Mouse (Mus musculus) bone marrow macrophage, adult 2 months (primary cell): ENCODE results near the gene Arl2bp.

Experiments
- CTCF ChIP-seq: IDR thresholded peaks from 2 replicates; pipeline ENCODE4 v1.5.1; 2012; ENCODE audit warnings: low read depth, mild to moderate bottlenecking, low read length, moderate library complexity
- POLR2A ChIP-seq: IDR thresholded peaks from 2 replicates; pipeline ENCODE4 v1.6.1; 2012; ENCODE audit warnings: mild to moderate bottlenecking, low read depth, low read length, borderline replicate concordance

- TF ChIP-seq CTCF (no peak), POLR2A (no peak)
These were observed 8.4 kb upstream of the Arl2bp start for GRCm38 (mm10) chr8:94658031-94658430.
